ENCODE assay signal across 13 mouse cellular contexts in genomic region chr2:134946911-134947310, GRCm38 (mm10).
DNase-seq lines count a peak whose midpoint lies in the region; ATAC-seq and TF ChIP-seq lines count a peak whose summit lies in the region.
"Had no signal": no experiment of that assay in that cellular context is flagged by ENCODE, and none has a peak within 500 bp of the region (broad histone marks: within the 10 kb centered on the region; RNA-seq: fewer than 3 reads in every experiment).

No protein-coding gene starts in this region.

- H3K27ac ChIP-seq in liver, adult 2 months (replicated peaks; ENCODE audit: insufficient read depth, low read depth, low read length), result no peak overlapping the region
- H3K27ac ChIP-seq in liver, embryonic 12.5 days, result no peak overlapping the region
- H3K27ac ChIP-seq: heart, embryonic 13.5 days had no signal

- DNase-seq in liver, adult 2 months (ENCODE audit: extremely low read depth, low read depth, low spot score), result peak; percentile 91
- DNase-seq in adrenal gland, adult 8-10 months, result peak; percentile 93
- peak; percentile 86 for DNase-seq in kidney, adult 8-10 months
- peak; percentile 44 for DNase-seq in lung, postnatal 14 days
- no peak for DNase-seq in B cell, adult 2 months
- DNase-seq in cerebellum, adult 18-20 months, result no peak
- DNase-seq in right cerebral cortex, postnatal 4 days, result no peak
- DNase-seq: liver; right cerebral cortex, adult 18-20 months; thymus, adult 2 months had no signal

- TF ChIP-seq CTCF in liver, adult 2 months (IDR thresholded peaks at IDR 0.05; ENCODE audit: low read depth, low read length), result no peak

- H3K4me3 ChIP-seq in liver, adult 2 months (ENCODE audit: insufficient read depth, low read depth, low read length), result no peak overlapping the region
- no peak overlapping the region for H3K4me3 ChIP-seq in liver, embryonic 12.5 days
- H3K4me3 ChIP-seq: heart, embryonic 13.5 days had no signal

- ATAC-seq in liver, embryonic 12.5 days, result no peak

- H3K27me3 ChIP-seq in liver, adult 2 months (ENCODE audit: control insufficient read depth, insufficient read depth, low read length), result no peaks in the 10 kb centered on the region
- no peaks in the 10 kb centered on the region for H3K27me3 ChIP-seq in liver, embryonic 12.5 days (replicated peaks)
- H3K27me3 ChIP-seq: CH12.LX; heart, embryonic 13.5 days had no signal

- no peak overlapping the region for H3K4me2 ChIP-seq in liver, embryonic 12.5 days
- H3K4me2 ChIP-seq: heart, embryonic 13.5 days had no signal

- no peaks in the 10 kb centered on the region; the same call in 1 of the 2 replicates for H3K4me1 ChIP-seq in liver, adult 2 months (ENCODE audit: control insufficient read depth, insufficient read depth, low read length)
- H3K4me1 ChIP-seq in liver, embryonic 12.5 days, result no peaks in the 10 kb centered on the region
- H3K4me1 ChIP-seq: heart, embryonic 13.5 days had no signal

- WGBS in liver, adult 2 months, result 2% methylated on average over 1 of the region's 1 CpGs
- 53% methylated on average over 1 of the region's 1 CpGs for WGBS in liver, embryonic 12.5 days (ENCODE audit: insufficient replicate concordance)

- H3K9me3 ChIP-seq in liver, embryonic 12.5 days (replicated peaks), result no peaks in the 10 kb centered on the region
- H3K9me3 ChIP-seq: heart, embryonic 13.5 days had no signal

- H3K9ac ChIP-seq in liver, adult 2 months (ENCODE audit: low read depth, low read length), result no peak overlapping the region
- no peak overlapping the region for H3K9ac ChIP-seq in liver, embryonic 12.5 days
- H3K9ac ChIP-seq: heart, embryonic 13.5 days had no signal

- TF ChIP-seq POLR2A in liver, adult 2 months (IDR thresholded peaks at IDR 0.05; ENCODE audit: extremely low read depth, insufficient read depth, low read length), result no peak

- H3K79me2 ChIP-seq in liver, adult 2 months (ENCODE audit: control insufficient read depth, insufficient read depth, low read length), result peaks cover 3% of the 10 kb centered on the region; the same call in 1 of the 2 replicates

- H3K36me3 ChIP-seq in liver, adult 2 months (ENCODE audit: control insufficient read depth, insufficient read depth, low read length), result no peaks in the 10 kb centered on the region
- no peaks in the 10 kb centered on the region for H3K36me3 ChIP-seq in liver, embryonic 12.5 days
- H3K36me3 ChIP-seq: heart, embryonic 13.5 days had no signal

Comparison
In these comparisons a context has a peak if more than half of its experiments do, and no peak if none do; other contexts are left out.
1. DNase-seq: peak in liver, adult 2 months (single experiment), adrenal gland, adult 8-10 months (single experiment), kidney, adult 8-10 months (2 of 2) and lung, postnatal 14 days (single experiment); none in B cell, adult 2 months (0 of 2), cerebellum, adult 18-20 months (0 of 2) and right cerebral cortex, postnatal 4 days (single experiment).